Mouse (Mus musculus): Measurements from ENCODE around the gene Zfp106.

DNA sequence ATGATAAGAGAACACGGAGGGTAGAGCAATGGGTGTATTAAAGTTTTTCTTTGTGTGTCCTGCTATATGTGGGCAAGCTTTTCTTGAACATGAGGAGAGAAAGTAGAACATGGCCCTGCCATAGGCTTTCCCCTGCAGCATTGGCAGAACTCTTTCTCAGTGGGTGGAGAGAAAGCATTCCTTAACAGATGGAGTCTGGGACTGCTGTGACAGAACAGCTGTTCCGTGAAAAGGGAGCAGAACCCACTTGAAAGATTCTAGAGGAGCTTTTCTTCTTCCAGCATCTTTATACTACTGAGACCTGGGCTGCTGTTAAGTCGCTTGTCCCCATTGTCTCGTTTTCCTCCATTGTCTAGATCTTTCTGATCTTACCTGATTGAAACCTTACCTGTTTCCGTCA is 26.1 kb upstream of the Zfp106 start:
- TF ChIP-seq CTCF (IDR thresholded peaks at IDR 0.05; ENCODE audit: extremely low read depth, insufficient read length, insufficient replicate concordance, low read depth, low read length) (no peak), POLR2A (IDR thresholded peaks at IDR 0.05; ENCODE audit: low read depth, low read length) (no peak)

All from small intestine, adult 2 months (tissue).